Mouse (Mus musculus) lung, embryonic 16.5 days (tissue): ENCODE data around the gene Nptn. TPM values are rescaled to one million over a fixed set of nuclear protein-coding genes. Genes with fewer than 3 reads are reported as not detected.

Experiments used
- ATAC-seq: fragments of 200-750 bp; cut with Nextera tagmentation; 2 replicates; pipeline ENCODE4 v1.8.0; 2017; ENCODE audit warnings: low read depth, mild to moderate bottlenecking, moderate library complexity
- H3K27ac ChIP-seq: fragments of 300-500 bp; sonication (generic); 2 replicates; pipeline ENCODE4 v1.5.1; 2014; ENCODE audit warnings: mild to moderate bottlenecking, control low read depth, low read length
- H3K27me3 ChIP-seq: fragments of 300-500 bp; sonication (generic); 2 replicates; pipeline ENCODE4 v1.6.1; 2014; ENCODE audit warnings: low read depth, low read length, mixed read lengths; ENCODE audit not compliant: control insufficient read depth, insufficient read depth
- H3K36me3 ChIP-seq: fragments of 300-500 bp; sonication (generic); 2 replicates; pipeline ENCODE4 v1.6.1; 2014; ENCODE audit warnings: low read length; ENCODE audit not compliant: control insufficient read depth, insufficient read depth
- H3K4me1 ChIP-seq: fragments of 300-500 bp; sonication (generic); replicated peaks from 2 replicates; pipeline ENCODE4 v1.6.1; 2014; ENCODE audit warnings: low read length, mixed read lengths; ENCODE audit not compliant: control insufficient read depth, insufficient read depth
- H3K4me2 ChIP-seq: fragments of 300-500 bp; sonication (generic); 2 replicates; pipeline ENCODE4 v1.6.1; 2014; ENCODE audit warnings: low read depth, low read length, control low read depth
- H3K4me3 ChIP-seq: fragments of 300-500 bp; sonication (generic); 2 replicates; pipeline ENCODE4 v1.5.1; 2014; ENCODE audit warnings: mild to moderate bottlenecking, low read length, control low read depth
- H3K9ac ChIP-seq: fragments of 300-500 bp; sonication (generic); 2 replicates; pipeline ENCODE4 v1.6.1; 2014; ENCODE audit warnings: low read length, control low read depth
- H3K9me3 ChIP-seq: fragments of 300-500 bp; sonication (generic); 2 replicates; pipeline ENCODE4 v1.6.1; 2016; ENCODE audit warnings: low read length; ENCODE audit not compliant: control insufficient read depth
- WGBS: fragments of 180-500 bp; shearing (Covaris S2); extraction: QIAGEN DNeasy Blood & Tissue Kit; methylation state at CpG from one replicate; pipeline ENCODE4 v1.1.7; 2014; 5-methylcytosine and 5-hydroxymethylcytosine counted together
- polyA plus RNA-seq: library from polyadenylated mRNA; unstranded; fragments of >200 nt; fragmentation: Nextera tagmentation; extraction: Ambion mirVana; gene quantifications from 2 replicates; pipeline ENCODE4 v1.2.1, GENCODE M21; 2015

Nptn gene
- polyA plus RNA-seq, 1 experiment from 2014 or later = 142 TPM

- Histone ChIP-seq H3K9ac (no peak overlapping the region), H3K4me2 (no peak overlapping the region), H3K36me3 (peaks cover 5% of the 10 kb centered on the region), H3K9me3 (no peaks in the 10 kb centered on the region), H3K4me3 (no peak overlapping the region), H3K27me3 (no peaks in the 10 kb centered on the region), H3K4me1 (peaks cover 2% of the 10 kb centered on the region), H3K27ac (peak overlapping the region; percentile 72)
- ATAC-seq = no peak
- 68% methylated on average over 4 of the region's 4 CpGs for WGBS
Measured at GRCm38 (mm10) chr9:58658596-58659309, 76.7 kb downstream of the Nptn start.

GRCm38 (mm10) chr9:58659331-58659730 lies 77.3 kb downstream of the Nptn start:
- Histone ChIP-seq H3K9ac (no peak overlapping the region), H3K4me2 (no peak overlapping the region), H3K9me3 (no peaks in the 10 kb centered on the region), H3K27ac (no peak overlapping the region), H3K4me1 (peaks cover 2% of the 10 kb centered on the region), H3K36me3 (peaks cover 6% of the 10 kb centered on the region), H3K27me3 (no peaks in the 10 kb centered on the region), H3K4me3 (no peak overlapping the region)
- WGBS = 78% methylated on average over 3 of the region's 3 CpGs
- ATAC-seq = no peak

- H3K4me3 ChIP-seq = no peak overlapping the region
- H3K9ac ChIP-seq = no peak overlapping the region
- H3K9me3 ChIP-seq = no peaks in the 10 kb centered on the region
- no peak overlapping the region for H3K27ac ChIP-seq
- 74% methylated on average over 9 of the region's 9 CpGs for WGBS
- ATAC-seq = no peak
- no peak overlapping the region for H3K4me2 ChIP-seq
- peaks cover 8% of the 10 kb centered on the region for H3K36me3 ChIP-seq
- H3K27me3 ChIP-seq = no peaks in the 10 kb centered on the region
- H3K4me1 ChIP-seq = peaks cover 2% of the 10 kb centered on the region
Measured at GRCm38 (mm10) chr9:58659989-58660388, 77.9 kb downstream of the Nptn start.

DNA sequence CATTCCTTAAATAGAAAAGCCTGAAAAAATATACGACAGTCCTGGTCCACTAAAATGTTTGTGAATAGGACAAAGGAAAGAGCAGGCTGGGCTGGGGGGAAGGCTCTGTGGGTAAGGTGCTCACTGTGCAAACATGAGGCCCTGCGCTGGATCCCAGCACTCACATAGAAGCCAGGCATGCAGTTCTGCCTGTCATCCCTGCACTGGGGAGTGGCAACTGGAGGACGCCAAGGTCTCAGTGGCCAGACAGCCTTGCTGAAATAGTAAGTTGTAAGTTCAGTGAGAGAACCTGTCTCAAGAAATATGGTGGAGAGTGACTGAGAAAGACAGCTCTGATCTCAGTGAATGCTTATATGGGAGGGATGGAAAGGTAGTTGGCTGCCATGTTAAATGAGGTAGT lies 78.6 kb downstream of the Nptn start:
- no peak overlapping the region for H3K4me3 ChIP-seq
- H3K4me2 ChIP-seq = no peak overlapping the region
- H3K36me3 ChIP-seq = peaks cover 8% of the 10 kb centered on the region
- no peaks in the 10 kb centered on the region for H3K9me3 ChIP-seq
- WGBS = 71% methylated on average over 3 of the region's 3 CpGs
- no peak overlapping the region for H3K27ac ChIP-seq
- no peak for ATAC-seq
- H3K27me3 ChIP-seq = no peaks in the 10 kb centered on the region
- H3K9ac ChIP-seq = no peak overlapping the region
- peaks cover 2% of the 10 kb centered on the region for H3K4me1 ChIP-seq

DNA sequence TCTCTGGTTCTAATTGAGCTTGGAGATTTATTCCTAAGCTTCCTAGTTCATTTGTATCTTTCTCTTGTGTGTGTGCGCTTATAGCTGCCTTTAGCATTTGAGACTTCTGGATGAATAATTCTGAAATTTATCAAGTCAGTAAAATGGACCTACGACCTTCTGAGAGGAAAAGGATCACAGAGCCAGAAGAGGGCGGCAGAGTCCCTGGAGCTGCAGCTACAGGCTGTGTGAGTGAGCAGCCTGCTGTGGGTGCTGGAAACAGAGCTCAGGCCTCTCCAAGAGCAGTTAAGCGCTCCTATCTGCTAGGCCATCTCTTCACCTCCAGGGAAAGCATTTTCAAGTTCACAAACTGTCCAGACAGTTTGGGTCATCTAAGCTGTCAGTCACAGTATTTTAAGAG lies 80.0 kb downstream of the Nptn start:
- H3K9me3 ChIP-seq = no peaks in the 10 kb centered on the region
- peaks cover 2% of the 10 kb centered on the region for H3K4me1 ChIP-seq
- no peak overlapping the region for H3K9ac ChIP-seq
- H3K27me3 ChIP-seq = no peaks in the 10 kb centered on the region
- no peak overlapping the region for H3K27ac ChIP-seq
- H3K4me2 ChIP-seq = no peak overlapping the region
- ATAC-seq = no peak
- H3K4me3 ChIP-seq = no peak overlapping the region
- H3K36me3 ChIP-seq = peaks cover 11% of the 10 kb centered on the region
- 87% methylated on average over 4 of the region's 4 CpGs for WGBS

DNA sequence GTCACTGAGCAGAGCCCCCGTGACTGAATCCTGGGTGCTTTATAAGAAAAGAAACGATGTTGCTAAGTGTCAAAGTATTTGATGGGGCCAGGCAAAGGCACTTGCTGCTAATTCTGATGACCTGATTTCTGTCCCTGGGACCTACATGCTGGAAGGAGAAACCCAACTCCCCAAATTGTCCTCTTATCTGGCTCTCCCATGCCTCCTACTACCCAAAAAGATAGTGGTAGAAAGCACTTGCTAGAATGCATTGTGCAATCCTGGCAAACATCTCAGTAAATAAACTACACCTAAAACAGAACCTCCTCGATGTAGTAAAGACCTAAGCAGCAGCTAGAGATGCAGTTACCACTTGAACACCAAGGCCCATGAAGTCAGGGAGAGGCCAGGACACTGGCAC lies 80.8 kb downstream of the Nptn start:
- no peak overlapping the region for H3K27ac ChIP-seq
- H3K36me3 ChIP-seq = peaks cover 11% of the 10 kb centered on the region
- peaks cover 2% of the 10 kb centered on the region for H3K4me1 ChIP-seq
- H3K27me3 ChIP-seq = no peaks in the 10 kb centered on the region
- H3K4me3 ChIP-seq = no peak overlapping the region
- no peak for ATAC-seq
- H3K9ac ChIP-seq = no peak overlapping the region
- H3K4me2 ChIP-seq = no peak overlapping the region
- WGBS = 87% methylated on average over 3 of the region's 3 CpGs
- H3K9me3 ChIP-seq = no peaks in the 10 kb centered on the region

DNA sequence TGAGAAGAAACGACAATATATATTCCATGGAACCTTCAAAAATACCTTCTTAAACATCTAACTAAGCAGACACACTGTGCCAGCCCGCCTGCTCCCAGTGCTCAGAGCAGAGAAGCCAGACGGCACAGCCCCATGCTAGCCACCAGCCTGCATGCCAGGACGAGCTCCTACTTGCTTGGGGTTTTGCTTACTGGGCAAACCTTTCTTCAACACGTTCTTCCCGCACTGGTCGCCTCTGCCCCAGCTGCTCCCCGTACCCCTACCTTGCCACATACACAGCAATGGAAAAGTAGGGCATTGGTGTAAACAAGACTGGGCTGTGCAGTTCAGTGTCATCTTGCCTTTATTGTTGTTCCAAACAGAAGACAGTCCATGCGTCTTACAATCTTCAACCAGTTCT lies 83.5 kb downstream of the Nptn start:
- no peak for ATAC-seq
- H3K4me3 ChIP-seq = no peak overlapping the region
- WGBS = 77% methylated on average over 9 of the region's 9 CpGs
- no peaks in the 10 kb centered on the region for H3K27me3 ChIP-seq
- H3K36me3 ChIP-seq = peaks cover 11% of the 10 kb centered on the region
- no peak overlapping the region for H3K9ac ChIP-seq
- no peak overlapping the region for H3K4me2 ChIP-seq
- H3K9me3 ChIP-seq = no peaks in the 10 kb centered on the region
- H3K4me1 ChIP-seq = no peaks in the 10 kb centered on the region
- no peak overlapping the region for H3K27ac ChIP-seq

GRCm38 (mm10) chr9:58666191-58666590 lies 84.2 kb downstream of the Nptn start:
- WGBS = 45% methylated on average over 9 of the region's 9 CpGs

DNA sequence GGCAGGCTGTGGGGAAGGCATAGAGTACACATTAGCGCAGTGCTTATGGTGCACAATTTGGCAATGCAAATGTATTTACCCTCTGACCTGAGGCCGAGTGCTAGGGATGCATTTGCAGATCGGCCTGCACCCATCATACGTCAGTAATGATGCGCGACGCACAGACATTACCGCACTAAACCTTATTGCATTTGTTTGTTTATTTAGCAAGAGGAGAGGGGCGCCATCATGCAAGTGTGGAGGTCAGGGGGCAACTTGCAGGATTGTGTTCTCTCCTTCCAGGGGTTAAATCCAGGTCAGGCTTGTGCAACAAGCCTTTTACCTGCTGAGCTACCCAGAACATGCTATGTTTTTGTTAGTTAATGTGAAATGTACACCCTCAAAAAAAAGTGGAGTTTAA lies 85.2 kb downstream of the Nptn start:
- Histone ChIP-seq H3K4me2 (no peak overlapping the region), H3K27me3 (no peaks in the 10 kb centered on the region), H3K9ac (no peak overlapping the region), H3K4me1 (no peaks in the 10 kb centered on the region; the same call in 1 of the 2 replicates), H3K27ac (no peak overlapping the region), H3K36me3 (peaks cover 7% of the 10 kb centered on the region), H3K9me3 (no peaks in the 10 kb centered on the region), H3K4me3 (no peak overlapping the region)
- ATAC-seq = no peak
- WGBS = 62% methylated on average over 9 of the region's 9 CpGs

More at GRCm38 (mm10) chr9:58666191-58666590, 84.2 kb downstream of the Nptn start:
- ATAC-seq = no peak
- H3K27ac ChIP-seq = no peak overlapping the region
- H3K27me3 ChIP-seq = no peaks in the 10 kb centered on the region
- no peaks in the 10 kb centered on the region for H3K4me1 ChIP-seq
- H3K36me3 ChIP-seq = peaks cover 11% of the 10 kb centered on the region
- no peak overlapping the region for H3K4me2 ChIP-seq
- H3K4me3 ChIP-seq = no peak overlapping the region
- no peaks in the 10 kb centered on the region for H3K9me3 ChIP-seq
- no peak overlapping the region for H3K9ac ChIP-seq
